Mouse (Mus musculus) splenic B cell, adult 2 months (primary cell): ENCODE data around the gene Zfp366.
A peak's percentile ranks its signal among the peaks of the same experiment; 100 is the strongest.
"Not testable (repeated sequence)": the region's sequence is repeated elsewhere in the genome, so short reads cannot be mapped to it uniquely, and the experiment has no call there.

Experiments used
- DNase-seq: peaks from one replicate; pipeline ENCODE4 v3.0.0-alpha.2; 2011; ENCODE audit warnings: low read depth, low spot score
- H3K27me3 ChIP-seq: 2 replicates; pipeline ENCODE4 v1.6.1; 2012; ENCODE audit warnings: mild to moderate bottlenecking, low read length, moderate library complexity, mixed read lengths; ENCODE audit not compliant: control insufficient read depth, poor library complexity, insufficient read depth, severe bottlenecking
- H3K36me3 ChIP-seq: 2 replicates; pipeline ENCODE4 v1.6.1; 2012; ENCODE audit warnings: mild to moderate bottlenecking, low read length, moderate library complexity, mixed read lengths; ENCODE audit not compliant: control insufficient read depth, poor library complexity, insufficient read depth, severe bottlenecking

Zfp366 gene

DNA sequence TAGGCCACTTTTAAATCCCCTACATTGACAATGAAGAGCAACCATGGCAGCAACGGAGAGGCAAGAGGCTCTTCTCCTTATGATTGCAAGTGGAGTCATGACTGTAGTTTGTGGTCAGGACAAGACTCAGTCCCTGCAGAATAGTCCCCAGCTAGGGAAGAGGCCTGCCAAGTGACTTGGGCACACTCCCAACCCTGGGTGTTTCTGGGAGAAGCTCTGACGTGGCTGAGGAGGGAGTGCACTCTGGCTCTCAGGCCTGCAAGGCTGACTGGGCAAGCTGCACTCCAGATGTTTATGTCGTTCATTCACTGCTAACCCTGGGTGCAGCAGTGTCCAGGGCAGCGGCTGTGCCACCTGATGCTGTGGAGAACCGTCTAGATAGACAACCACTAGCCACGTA, 15.2 kb upstream of the Zfp366 start:
- no peak for DNase-seq
- no peaks in the 10 kb centered on the region for H3K36me3 ChIP-seq
- H3K27me3 ChIP-seq: no peaks in the 10 kb centered on the region

DNA sequence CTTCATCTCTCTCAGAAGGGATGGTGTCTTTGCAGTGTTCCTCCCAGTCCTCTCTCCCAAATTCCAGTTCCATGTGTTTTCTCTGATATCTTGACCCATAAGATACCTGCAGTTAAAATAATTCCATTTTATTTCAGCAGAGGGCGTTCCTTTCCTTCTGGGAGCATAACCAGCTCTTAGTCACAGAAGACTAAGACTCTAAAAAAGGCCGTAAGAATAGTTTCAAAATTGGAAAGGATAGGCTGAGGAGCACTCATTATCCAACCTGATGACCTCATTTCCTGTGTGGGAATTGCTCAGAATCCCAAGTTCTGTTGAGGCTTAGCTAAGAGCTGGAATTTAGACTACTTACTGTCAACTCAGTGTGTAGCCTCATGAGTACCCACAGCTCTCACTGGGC, 14.3 kb upstream of the Zfp366 start:
- no peaks in the 10 kb centered on the region for H3K27me3 ChIP-seq
- H3K36me3 ChIP-seq: no peaks in the 10 kb centered on the region
- DNase-seq: no peak

DNA sequence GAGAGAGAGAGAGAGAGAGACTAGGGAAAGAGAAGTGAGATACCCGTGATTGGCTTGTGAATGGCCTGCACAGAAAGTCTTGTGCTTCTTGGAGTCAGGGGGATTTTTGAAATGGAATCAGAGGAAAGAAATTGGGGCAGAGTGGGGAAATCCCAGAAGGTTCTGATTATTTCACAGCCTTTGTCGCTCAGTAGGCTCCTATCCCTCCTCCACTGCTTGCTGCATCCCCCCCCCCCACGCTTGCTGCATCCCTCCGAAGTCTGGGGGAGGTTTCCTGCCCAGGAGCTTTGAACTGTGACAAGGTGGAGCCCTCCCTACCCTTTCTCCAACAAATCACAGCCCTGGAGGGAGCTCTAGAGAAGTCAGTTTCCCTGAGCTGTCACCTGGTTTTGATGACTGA, 10.8 kb upstream of the Zfp366 start:
- H3K27me3 ChIP-seq: no peaks in the 10 kb centered on the region
- DNase-seq: no peak
- H3K36me3 ChIP-seq: no peaks in the 10 kb centered on the region

DNA sequence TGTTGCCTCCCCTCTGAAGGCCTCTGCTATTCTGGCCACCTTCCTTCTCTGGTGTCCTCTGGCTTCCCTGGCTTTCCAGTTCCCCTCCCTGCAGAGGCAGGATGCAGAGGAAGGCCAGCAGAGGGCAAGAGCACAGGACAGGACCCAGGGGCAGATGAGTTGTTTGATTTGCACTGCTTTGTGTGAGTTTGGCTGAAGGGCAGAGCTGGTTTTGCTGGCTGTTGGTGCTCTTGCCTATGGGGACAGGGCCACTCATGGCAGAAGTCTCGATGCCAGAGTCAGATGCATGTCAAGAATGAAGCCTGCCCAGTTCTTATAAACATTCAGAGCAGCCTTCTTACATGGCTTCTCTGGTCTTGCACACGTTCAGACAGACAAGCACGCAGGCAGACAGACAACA, 1.8 kb upstream of the Zfp366 start:
- H3K27me3 ChIP-seq, H3K36me3 ChIP-seq, DNase-seq: not testable (repeated sequence)

DNA sequence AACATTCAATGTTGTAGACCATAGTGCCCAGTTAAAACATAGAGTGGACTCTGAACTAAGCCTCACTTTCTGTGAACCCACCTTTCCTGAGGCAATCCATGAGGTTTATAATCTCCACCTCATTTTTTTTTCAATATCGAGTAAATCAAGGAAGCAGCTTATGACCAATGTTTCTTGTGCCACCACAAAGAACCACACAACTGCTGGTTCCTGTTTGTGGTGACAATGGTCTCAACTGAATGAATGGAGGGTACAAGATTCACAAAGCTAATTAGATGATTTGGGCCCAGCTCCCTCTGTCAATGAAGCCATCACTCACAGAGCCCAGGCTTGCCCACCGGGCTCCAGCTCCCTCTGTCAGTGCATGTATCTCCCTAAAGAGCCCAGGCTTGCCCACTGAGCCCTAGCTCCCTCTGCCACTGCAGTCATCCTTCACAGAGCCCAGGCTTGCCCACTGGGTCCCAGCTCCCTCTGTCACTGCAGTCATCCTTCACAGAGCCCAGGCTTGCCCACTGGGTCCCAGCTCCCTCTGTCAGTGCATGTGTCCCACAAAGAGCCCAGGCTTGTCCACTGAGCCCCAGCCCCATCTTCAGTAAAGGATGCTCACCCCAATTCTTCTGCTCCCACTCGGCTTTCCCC, 1.2 kb upstream of the Zfp366 start:
- DNase-seq: no peak
- Histone ChIP-seq H3K36me3 (no peaks in the 10 kb centered on the region), H3K27me3 (no peaks in the 10 kb centered on the region)

DNA sequence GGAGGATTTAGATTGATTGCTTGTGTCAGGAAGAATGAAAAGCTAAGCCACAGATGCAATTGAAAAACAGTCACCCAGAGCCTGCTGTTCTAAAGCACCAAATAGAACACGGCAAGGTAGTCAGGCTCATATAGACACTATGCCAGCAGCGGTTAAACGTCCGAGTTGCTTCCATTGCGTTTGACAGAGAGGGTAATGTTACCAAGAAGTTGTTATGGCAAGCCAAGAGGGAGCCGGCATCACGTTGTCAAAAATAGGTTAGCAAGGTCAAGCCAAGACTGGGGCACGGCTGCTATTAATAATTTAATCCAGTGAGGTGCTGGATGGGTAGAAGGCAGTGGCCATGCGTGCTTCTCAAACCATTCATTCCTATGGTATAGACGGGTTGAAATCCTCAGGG, 950 bp downstream of the Zfp366 start:
- Histone ChIP-seq H3K36me3 (no peaks in the 10 kb centered on the region), H3K27me3 (no peaks in the 10 kb centered on the region)
- no peak for DNase-seq

DNA sequence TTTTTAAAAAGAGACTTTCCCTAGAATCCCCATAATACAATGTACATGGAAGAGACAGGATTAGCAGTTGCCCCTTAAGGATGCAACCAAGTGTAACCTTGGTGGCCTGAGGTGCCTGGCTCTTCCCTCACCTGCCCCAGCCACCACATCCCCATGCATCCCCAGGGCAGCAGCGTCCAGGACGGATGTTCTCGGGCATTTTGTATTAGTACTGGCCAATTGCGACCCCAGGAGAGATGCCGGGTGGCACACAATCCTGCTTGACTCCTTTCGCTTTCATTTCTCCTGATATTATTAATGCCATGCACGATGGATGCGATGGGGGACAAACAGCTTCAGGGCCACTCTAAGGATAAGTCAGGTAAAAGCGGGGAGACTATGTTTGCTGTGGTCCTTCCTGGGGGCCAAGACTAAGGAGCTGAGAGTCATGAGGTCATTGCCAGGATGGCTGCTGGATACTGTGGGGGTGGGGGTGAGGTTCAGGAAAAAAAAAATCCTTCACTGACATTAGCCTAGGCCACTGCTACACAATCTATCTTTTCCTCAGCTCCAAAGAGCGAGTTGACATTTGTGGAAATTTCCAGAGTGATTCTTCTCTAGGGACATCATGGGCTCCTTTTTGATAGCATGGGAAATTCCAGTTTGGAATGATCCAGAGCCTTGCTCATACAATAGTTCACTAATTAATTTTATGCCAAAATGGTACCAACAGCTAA, 1.7 kb downstream of the Zfp366 start:
- Histone ChIP-seq H3K27me3 (no peaks in the 10 kb centered on the region), H3K36me3 (no peaks in the 10 kb centered on the region)
- no peak for DNase-seq

DNA sequence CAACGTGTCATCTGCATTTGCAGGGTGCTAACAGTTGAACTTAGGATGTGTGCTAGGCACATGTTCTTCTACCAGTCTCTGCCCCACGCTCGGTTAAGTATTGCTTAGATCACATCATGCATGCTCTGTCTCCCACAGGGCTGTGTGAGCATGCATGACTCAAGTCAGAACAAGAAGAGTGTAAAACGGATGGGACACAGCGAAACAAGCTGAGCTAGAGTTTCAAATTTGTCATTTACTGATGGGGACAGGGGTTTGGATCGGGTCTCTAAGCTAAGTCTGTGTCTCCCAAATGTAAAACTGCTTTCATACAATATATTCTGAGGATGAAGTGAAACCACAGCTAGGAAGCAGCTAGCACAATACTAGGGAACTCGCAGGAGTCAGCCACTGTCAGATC, 2.2 kb downstream of the Zfp366 start:
- Histone ChIP-seq H3K27me3 (no peaks in the 10 kb centered on the region), H3K36me3 (no peaks in the 10 kb centered on the region)
- DNase-seq: no peak

DNA sequence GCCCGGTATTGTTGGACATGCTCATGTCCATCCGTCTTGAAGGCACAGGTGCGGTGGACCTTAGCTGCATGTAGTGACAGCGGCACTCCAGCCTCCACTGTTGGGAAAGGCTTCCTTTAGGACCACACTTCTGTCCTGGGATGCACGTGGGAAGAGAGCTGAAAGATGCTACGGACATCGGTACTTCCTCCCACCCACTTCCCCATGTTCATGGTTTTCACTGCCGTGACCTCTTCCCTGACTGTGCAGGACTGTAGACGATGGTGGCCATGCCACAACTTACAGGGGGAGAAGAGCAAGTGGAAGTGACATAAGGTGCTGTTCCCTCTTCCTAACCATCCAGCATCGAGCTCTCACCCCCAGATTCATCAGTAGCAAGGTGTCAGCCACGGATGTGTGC, 2.8 kb downstream of the Zfp366 start:
- Histone ChIP-seq H3K27me3 (no peaks in the 10 kb centered on the region), H3K36me3 (no peaks in the 10 kb centered on the region)
- DNase-seq: no peak

DNA sequence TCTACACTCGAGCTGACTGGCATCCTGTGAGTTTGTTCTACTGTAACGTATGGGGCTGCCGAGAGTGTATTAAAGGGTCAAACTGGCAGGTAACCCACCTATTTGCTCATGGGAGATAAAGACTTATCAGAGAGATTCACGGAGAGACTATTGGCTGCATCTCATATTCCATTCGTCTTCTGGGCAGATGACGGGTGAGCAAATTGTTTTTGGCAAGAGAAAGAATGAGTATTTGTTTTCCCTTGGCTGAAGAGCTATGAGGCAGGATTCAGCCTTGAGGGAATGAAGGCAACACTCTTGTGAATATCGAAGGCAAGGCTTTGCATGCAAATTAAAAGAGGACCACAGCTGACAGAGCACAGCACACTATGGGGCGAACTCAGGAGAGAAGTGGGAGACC, 4.0 kb downstream of the Zfp366 start:
- DNase-seq: no peak
- H3K36me3 ChIP-seq: no peaks in the 10 kb centered on the region
- no peaks in the 10 kb centered on the region for H3K27me3 ChIP-seq

DNA sequence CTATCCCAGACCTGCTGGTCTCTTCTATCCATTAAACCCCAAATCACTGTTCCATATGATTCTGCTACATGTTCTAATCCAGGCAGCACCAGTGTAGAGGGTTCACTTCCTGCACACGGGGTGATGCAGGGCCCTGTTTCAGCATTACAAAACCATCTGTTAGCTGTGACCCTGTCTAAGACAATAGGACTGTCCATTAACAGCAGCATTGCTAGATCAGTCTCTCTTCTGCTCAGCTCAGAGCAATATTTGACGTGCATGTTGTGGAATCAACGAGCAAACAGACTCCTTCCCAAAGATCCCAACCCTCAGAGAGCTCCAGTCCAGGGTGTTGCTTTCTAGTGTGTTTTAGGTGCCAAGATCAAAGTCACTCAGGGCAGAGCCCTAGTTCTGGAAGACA, 5.0 kb downstream of the Zfp366 start:
- H3K36me3 ChIP-seq: no peaks in the 10 kb centered on the region
- no peaks in the 10 kb centered on the region for H3K27me3 ChIP-seq
- DNase-seq: no peak

DNA sequence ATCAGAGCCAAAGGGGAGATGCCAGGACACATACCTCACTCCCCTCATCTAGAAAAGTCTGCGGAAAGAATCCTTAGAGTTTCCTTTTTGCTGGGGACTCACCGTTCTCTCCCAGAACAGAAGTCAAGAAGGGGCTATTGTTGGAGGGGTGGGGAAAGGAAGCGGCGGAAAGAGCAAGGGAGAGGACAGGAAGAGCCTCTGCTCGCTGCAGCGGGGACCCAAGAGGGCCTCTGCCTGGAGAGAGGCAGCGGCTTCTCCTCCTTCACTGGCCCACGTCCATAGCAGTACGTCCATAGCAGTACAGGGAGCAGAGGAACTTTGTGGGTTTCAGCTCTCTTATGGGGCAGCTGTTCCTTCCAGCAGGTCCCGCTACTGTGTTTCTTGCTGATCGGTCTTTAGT, 5.8 kb downstream of the Zfp366 start:
- no peak for DNase-seq

DNA sequence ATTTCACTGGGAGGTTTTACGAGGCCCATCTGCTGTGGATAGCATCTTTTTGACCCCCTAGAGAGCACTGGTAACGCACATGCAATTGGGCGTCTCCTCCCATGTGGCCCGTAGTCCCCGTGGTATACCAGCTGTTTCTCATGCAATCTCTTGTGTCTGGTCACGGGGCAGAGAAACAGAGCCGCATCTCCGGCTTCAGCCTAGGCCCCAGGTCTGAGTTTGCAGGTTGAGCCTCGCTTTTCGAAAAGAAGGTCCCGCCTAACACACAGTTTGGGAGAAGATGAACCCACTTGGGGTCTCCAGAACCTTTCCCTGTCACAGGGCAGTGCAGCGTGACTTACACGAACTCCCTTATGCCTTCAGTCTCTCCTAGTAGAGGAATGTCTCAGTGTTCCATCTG, 6.4 kb downstream of the Zfp366 start:
- Histone ChIP-seq H3K27me3 (no peaks in the 10 kb centered on the region), H3K36me3 (no peaks in the 10 kb centered on the region)
- no peak for DNase-seq

More for the DNA sequence above, 5.8 kb downstream of the Zfp366 start:
- Histone ChIP-seq H3K27me3 (no peaks in the 10 kb centered on the region), H3K36me3 (no peaks in the 10 kb centered on the region)

DNA sequence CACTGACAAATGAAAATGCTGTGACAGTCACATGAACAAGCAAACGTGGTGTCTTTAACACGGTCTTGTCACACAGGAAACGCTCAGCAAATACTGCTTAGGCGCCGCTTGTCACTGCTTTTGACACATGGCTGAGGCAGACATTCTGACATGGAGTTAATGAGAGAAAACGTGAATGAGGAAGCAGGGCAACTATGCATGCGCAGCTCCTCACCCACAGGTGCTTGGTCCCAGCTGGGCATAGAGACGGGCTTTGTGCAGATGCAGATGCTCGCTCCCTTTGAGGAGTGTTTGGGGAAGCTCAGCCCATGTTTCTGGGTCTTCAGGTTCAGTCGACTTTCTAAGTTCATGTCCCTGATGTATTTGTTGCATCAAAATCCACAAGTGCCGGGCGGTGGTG, 11.7 kb downstream of the Zfp366 start:
- DNase-seq: peak; percentile 26
- H3K27me3 ChIP-seq: peaks cover 2% of the 10 kb centered on the region; the same call in 1 of the 2 replicates

DNA sequence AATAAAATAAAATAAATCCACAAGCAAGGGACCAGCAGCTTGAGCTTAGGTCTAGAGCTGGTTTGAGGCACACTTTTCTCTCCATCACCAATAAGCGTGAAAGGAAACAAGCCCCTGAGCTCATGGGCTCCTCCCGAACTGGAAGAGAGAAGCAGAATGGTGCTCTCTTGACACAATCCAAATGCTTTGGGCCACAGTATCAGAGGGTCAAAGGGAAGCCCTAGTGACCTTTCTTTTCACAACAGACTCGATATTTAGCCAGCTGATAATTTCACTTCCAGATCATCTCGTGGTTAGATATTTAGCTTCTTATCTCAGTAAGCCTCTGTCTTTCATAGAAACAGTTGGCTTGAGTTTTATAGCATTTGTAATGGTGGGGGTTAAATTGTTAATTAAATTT, 12.2 kb downstream of the Zfp366 start:
- Histone ChIP-seq H3K27me3 (peaks cover 2% of the 10 kb centered on the region; the same call in 1 of the 2 replicates), H3K36me3 (no peaks in the 10 kb centered on the region)
- DNase-seq: no peak

More for the DNA sequence above, 11.7 kb downstream of the Zfp366 start:
- no peaks in the 10 kb centered on the region for H3K36me3 ChIP-seq
